Mouse (Mus musculus) ES-E14 (cell line): ENCODE results near the gene Adgrf1.
A peak's percentile ranks its signal among the peaks of the same experiment; 100 is the strongest.

Experiments used
- HCFC1 ChIP-seq: IDR thresholded peaks from 2 replicates; pipeline ENCODE4 v1.6.1; 2012; ENCODE audit warnings: low read length, inconsistent platforms, borderline replicate concordance; ENCODE audit not compliant: insufficient read depth
- MAFK ChIP-seq: IDR thresholded peaks from 2 replicates; pipeline ENCODE4 v1.6.1; 2014; ENCODE audit warnings: mild to moderate bottlenecking, low read depth, low read length, inconsistent platforms; ENCODE audit not compliant: insufficient read depth
- ZNF384 ChIP-seq: IDR thresholded peaks from 2 replicates; pipeline ENCODE4 v1.6.1; 2012; ENCODE audit warnings: low read depth, low read length, inconsistent platforms

DNA sequence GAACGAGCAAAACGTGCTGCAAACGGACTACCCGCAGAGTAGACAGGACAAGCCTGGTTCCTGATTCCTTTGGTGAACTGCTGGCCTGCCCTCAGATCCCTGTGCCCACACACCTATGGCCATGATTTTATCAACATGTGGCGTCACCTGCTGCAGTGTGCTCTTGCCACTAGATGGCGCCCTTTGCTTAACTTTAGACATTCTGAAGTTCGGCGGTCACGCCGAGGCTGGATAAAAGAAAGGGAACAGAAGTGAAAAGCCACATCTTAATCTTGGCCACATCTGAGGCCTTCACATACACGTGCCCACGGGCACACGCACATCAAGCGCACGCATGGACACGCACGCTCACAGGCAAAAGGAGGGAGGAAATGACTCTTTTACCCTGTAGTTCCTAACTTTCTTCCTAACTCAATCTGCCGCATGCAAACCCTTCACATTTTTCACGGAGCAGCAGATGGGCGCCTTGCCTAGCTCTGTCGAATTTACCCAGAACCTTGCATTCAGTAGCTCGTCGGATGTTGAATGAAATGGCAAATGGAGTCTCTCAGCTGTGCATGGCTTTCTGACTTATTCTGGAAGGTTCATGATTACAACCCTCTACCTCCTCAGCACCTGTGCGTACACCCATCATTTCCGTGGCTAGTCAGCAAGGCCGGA is 4.8 kb upstream of the Adgrf1 start:
- TF ChIP-seq HCFC1 (0 out of 2 replicates have a peak, but pooled peaks have one; percentile 18), ZNF384 (no peak), MAFK (no peak)
